Mouse (Mus musculus) embryonic fibroblast, embryonic 13.5 days (primary cell): ENCODE measurements around the gene Ctf1. TPM values are rescaled to one million over a fixed set of nuclear protein-coding genes. Genes with fewer than 3 reads are reported as not detected.

Experiments
- H3K27ac ChIP-seq: 2 replicates; pipeline ENCODE4 v1.5.1; 2012; ENCODE audit warnings: low read length, control low read depth, inconsistent platforms; ENCODE audit not compliant: insufficient read depth
- H3K4me1 ChIP-seq: 2 replicates; pipeline ENCODE4 v1.6.1; 2011; ENCODE audit warnings: low read length; ENCODE audit not compliant: control insufficient read depth, insufficient read depth
- H3K4me3 ChIP-seq: 2 replicates; pipeline ENCODE4 v1.5.1; 2011; ENCODE audit warnings: mild to moderate bottlenecking, control low read depth, low read length; ENCODE audit not compliant: insufficient read depth
- CTCF ChIP-seq: IDR thresholded peaks from 2 replicates; pipeline ENCODE4 v1.5.1; 2011; ENCODE audit warnings: mild to moderate bottlenecking, control low read depth, low read length, moderate library complexity, borderline replicate concordance; ENCODE audit not compliant: insufficient read depth
- POLR2A ChIP-seq: IDR thresholded peaks from 2 replicates; pipeline ENCODE4 v1.6.1; 2011; ENCODE audit warnings: low read depth, mild to moderate bottlenecking, control low read depth, low read length, moderate library complexity
- polyA plus RNA-seq: library from polyadenylated mRNA; stranded (reverse); fragments of >200 nt; gene quantifications from 2 replicates; pipeline ENCODE4 v1.2.4, GENCODE M21; 2011; ENCODE audit warnings: low read depth; ENCODE audit not compliant: missing spikeins, insufficient read length

Gene Ctf1
- polyA plus RNA-seq, 1 experiment = 27.8 TPM

DNA sequence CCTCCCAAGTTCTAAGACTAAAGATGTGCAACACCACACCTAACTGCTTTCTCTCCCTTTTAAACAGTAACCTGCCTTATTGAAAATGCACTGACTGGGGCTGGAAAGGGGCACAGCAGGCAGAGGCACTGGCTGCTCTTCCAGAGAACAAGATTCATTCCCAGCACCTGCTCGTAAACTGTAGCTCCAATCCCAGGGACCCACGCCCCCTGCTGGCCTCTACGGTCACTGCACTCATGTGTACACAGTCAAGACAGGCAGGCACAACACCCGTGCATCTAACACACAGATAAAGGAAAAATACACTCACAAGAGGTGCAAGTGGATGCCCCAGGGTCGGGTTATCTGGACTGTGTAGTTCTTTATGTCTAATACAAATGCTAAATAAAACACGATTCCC is 35.5 kb upstream of the Ctf1 start:
- TF ChIP-seq POLR2A = no peak
- peak; percentile 75 for TF ChIP-seq CTCF
- Histone ChIP-seq H3K4me1 (no peaks in the 10 kb centered on the region), H3K4me3 (no peak overlapping the region), H3K27ac (no peak overlapping the region)

DNA sequence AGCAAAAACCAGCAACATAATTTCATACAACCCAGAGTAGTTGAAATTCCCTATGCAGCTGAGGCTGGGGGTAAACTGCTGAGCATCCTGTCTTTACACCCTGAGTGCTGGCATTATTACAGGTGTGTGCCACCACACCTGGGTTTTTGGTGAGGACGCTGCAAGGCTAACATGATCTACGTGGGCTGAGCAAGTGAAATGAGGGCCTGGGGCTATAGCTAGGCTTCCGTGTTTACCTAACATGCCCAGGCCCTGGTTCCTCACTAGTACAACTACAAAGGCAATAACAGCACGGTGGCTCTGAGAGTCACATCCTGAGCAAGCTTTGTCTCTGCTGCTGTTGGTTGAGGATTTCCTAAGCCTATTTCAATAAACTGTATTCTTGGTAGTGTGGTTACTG is 34.9 kb upstream of the Ctf1 start:
- no peak for TF ChIP-seq POLR2A
- no peak for TF ChIP-seq CTCF

DNA sequence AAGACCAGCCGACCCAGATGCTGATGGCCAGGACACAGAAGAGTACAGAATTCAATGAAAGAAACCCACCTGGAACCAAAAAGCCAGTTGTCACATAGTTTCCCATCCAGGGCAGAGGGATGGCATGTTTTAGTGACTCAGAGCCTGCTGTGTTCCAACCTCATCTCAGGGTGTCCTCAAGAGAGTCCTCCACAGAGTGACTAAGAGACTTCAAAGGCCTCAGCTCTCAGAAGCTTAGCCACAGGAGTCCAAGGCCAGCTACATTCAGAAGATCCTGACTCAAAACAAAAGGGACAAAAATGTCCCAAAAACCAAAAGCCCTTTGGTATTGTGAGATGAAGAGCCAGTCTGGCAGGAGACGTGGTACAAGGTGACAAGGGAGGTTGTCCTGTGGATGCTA is 33.7 kb upstream of the Ctf1 start:
- TF ChIP-seq CTCF = no peak
- TF ChIP-seq POLR2A = no peak
- no peak overlapping the region for H3K27ac ChIP-seq
- no peak overlapping the region for H3K4me3 ChIP-seq
- H3K4me1 ChIP-seq = no peaks in the 10 kb centered on the region

More for the DNA sequence above, 34.9 kb upstream of the Ctf1 start:
- H3K27ac ChIP-seq = no peak overlapping the region
- no peaks in the 10 kb centered on the region for H3K4me1 ChIP-seq
- no peak overlapping the region for H3K4me3 ChIP-seq

DNA sequence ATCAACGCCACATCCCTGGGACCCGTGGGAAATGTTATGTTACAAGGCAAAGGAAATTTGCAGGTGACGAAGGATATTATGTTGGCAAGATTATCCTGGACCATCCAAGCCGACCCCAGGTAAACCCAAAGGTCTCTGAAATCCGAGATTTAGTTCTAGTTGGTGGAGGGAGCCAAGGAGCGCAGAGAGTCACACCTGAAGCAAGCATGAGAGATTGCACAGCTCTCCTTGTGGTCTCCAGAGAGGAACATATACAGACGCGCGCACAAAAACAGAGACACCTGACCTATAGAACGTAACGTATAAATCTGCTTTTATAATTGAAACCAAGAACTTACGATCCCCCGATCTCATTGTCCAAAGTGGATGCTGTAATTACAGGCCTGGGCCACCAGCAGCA is 32.0 kb upstream of the Ctf1 start:
- Histone ChIP-seq H3K4me1 (no peaks in the 10 kb centered on the region), H3K4me3 (no peak overlapping the region), H3K27ac (no peak overlapping the region)
- no peak for TF ChIP-seq POLR2A
- no peak for TF ChIP-seq CTCF

DNA sequence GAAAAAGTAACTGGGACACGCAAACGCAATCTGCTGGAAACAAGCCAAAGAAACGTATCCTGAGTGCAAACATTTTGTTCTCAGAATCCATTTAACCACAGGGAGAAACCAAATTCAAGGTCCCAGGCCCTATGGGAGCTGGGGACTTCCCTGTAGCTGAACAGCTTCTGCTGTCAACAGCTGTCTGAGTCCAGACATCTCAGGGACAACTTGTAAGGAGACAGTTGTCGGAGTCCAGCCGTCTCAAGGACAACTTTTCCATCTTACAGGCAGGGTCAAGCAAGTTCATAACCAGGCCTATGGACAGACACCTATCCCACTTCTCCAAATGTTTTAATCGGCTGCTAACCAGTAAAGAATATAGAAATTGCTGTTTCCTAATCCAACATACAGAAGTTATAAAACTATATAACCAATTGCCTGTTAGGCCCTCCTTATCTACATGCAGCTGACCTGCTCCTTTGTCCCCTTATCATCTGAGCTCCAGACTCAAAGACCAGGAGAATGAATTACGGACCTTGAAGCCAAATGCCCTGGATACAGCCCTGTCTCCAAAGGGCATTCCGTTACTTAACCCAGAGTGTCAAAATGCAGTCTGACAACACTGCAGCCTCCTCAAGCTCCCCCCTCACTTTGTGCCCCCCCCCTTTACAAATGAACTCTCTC is 30.5 kb upstream of the Ctf1 start:
- no peak for TF ChIP-seq POLR2A
- TF ChIP-seq CTCF = no peak
- no peak overlapping the region for H3K27ac ChIP-seq
- H3K4me1 ChIP-seq = no peaks in the 10 kb centered on the region
- H3K4me3 ChIP-seq = no peak overlapping the region

DNA sequence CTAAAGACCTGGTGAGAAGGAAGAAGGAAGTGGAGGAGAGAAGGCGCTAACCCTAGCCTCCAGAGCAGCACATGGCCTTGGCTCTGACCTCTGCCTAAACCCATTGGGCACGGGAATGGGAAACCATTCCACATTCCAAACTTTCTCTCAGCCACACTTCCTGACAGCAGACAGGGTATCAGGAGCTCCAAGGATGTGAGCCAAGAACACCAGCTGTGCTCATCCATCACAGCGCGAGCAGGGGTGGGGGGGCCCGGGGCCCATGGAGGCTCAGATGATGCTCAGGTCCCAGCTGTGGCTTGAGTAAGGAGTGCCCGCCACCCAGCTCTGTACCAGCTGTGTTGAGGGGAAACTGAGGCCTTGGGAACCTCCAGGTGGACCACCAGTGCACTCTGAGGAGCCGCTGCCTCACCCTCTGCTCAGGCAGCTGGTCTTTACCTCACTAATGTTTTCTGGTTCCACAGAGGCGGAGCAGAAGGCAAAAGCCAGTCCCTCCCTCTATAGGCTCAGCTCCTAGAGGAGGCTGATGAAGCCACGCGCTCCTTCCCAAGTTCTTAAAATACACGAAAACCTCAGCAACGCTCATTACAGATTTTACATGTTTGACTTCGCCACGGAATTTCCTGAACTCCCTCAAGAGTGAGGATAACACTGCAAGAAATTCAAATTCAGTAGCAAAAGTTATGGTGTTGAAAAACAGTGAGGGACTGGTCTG is 27.1 kb upstream of the Ctf1 start:
- H3K4me3 ChIP-seq = no peak overlapping the region
- H3K4me1 ChIP-seq = peaks cover 7% of the 10 kb centered on the region; the same call in 1 of the 2 replicates
- TF ChIP-seq POLR2A = no peak
- TF ChIP-seq CTCF = no peak
- H3K27ac ChIP-seq = no peak overlapping the region

DNA sequence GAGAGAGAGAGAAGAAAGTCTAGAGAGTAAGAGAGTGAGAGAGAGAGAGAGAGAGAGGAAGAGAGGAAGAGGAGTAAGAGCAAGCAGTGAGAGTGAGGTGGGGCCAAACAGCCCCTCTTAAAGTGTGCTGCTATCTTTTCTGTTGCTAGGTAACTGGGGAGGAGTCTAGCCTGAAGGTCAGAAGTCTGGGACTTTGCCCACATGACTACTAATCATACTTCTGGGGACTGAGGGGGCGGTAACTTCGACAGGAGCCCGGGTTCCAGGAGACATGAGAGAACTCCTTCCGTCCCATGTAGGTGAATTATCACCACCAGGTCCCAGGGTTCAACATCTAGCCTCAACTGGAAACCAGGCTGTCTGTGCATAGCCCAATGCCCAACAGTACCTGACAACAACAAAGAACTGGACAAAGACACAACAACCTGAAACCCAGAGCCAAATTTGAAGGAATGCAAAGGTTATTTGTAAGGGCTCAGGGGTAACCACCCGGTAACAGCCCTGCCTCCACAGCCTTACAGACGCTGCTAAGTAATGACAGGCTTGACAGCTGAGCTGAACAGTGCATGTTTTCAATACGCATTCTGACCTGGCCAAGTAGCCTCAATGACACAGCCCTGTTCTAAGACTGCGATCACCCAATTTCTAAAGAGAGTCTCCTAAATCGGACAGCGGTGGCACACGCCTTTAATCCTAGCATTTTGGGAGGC is 25.6 kb upstream of the Ctf1 start:
- peaks cover 9% of the 10 kb centered on the region for H3K4me1 ChIP-seq
- H3K27ac ChIP-seq = no peak overlapping the region
- H3K4me3 ChIP-seq = no peak overlapping the region
- TF ChIP-seq POLR2A (no peak), CTCF (no peak)

DNA sequence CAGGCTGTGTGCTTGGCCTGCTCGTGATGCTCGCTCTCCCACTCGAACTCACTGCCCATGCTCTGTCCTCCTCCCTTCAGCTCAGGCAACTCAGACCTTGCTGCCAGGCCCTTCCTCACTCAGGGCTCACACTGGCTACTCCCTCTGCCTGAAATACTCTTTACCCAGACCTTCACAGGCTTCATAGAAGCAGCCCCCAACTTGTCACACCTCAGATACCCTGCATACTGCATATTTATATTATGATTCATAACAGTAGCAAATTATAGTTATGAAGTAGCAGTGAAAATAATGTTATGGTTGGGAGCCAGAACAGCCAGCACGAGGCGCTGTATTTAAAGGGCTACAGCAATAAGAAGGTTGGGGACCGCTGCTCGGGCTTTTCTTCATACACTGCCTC is 23.6 kb upstream of the Ctf1 start:
- no peak for TF ChIP-seq CTCF
- TF ChIP-seq POLR2A = no peak
- Histone ChIP-seq H3K27ac (no peak overlapping the region), H3K4me3 (no peak overlapping the region), H3K4me1 (peaks cover 9% of the 10 kb centered on the region)

DNA sequence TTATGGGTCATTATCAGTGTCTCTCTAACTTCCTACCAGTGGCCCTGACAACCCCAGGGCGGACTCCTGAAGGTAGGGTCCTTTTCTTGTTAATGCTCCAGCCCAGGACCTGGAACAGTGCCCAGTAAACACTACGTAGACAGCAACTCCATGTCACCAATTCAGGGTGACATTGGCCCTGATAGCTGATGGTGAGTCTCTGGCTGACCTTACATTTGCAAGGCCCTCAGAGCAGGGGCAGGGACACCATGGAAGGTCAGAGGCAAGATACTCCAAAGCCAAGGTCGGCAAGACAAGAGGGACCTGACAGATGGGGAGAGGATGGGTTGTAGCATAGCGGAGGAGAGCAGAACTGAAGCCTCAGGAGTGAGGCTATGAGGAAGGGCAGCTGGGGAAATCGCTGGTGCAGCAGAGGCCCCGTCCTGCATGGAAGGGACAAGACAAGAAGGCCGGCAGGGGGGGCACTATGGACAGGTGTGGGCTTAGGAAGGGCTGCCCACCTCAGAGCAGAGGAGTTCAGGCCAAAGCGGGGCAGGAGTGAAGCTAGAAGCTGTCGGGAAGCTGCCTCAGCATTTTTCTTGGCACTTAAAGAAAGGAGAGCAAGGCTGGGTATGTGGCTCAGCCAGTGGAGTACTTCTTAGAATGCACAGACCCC is 22.8 kb upstream of the Ctf1 start:
- no peak overlapping the region for H3K4me3 ChIP-seq
- peaks cover 9% of the 10 kb centered on the region for H3K4me1 ChIP-seq
- TF ChIP-seq CTCF (no peak), POLR2A (no peak)
- no peak overlapping the region for H3K27ac ChIP-seq
